Mouse (Mus musculus) ES-E14 (cell line): ENCODE results near the gene Raph1.

Source experiments
- CHD2 ChIP-seq: IDR thresholded peaks from 2 replicates; pipeline ENCODE4 v1.6.1; 2014; ENCODE audit warnings: mild to moderate bottlenecking, low read depth, low read length, inconsistent platforms
- ZC3H11A ChIP-seq: IDR thresholded peaks from 2 replicates; pipeline ENCODE4 v1.6.1; 2012; ENCODE audit warnings: low read depth, mild to moderate bottlenecking, inconsistent platforms, low read length, borderline replicate concordance
- ZNF384 ChIP-seq: IDR thresholded peaks from 2 replicates; pipeline ENCODE4 v1.6.1; 2012; ENCODE audit warnings: low read depth, low read length, inconsistent platforms

- TF ChIP-seq CHD2 (no peak), ZNF384 (no peak), ZC3H11A (no peak)
Measured at GRCm38 (mm10) chr1:60563021-60563420, 3.9 kb downstream of the Raph1 start.
